Mouse (Mus musculus): ENCODE results near the gene Iqgap3. TPM values are rescaled to one million over a fixed set of nuclear protein-coding genes. Genes with fewer than 3 reads are reported as not detected.

Iqgap3 gene
- polyA plus RNA-seq, 1 experiment: 0.11 TPM

DNA sequence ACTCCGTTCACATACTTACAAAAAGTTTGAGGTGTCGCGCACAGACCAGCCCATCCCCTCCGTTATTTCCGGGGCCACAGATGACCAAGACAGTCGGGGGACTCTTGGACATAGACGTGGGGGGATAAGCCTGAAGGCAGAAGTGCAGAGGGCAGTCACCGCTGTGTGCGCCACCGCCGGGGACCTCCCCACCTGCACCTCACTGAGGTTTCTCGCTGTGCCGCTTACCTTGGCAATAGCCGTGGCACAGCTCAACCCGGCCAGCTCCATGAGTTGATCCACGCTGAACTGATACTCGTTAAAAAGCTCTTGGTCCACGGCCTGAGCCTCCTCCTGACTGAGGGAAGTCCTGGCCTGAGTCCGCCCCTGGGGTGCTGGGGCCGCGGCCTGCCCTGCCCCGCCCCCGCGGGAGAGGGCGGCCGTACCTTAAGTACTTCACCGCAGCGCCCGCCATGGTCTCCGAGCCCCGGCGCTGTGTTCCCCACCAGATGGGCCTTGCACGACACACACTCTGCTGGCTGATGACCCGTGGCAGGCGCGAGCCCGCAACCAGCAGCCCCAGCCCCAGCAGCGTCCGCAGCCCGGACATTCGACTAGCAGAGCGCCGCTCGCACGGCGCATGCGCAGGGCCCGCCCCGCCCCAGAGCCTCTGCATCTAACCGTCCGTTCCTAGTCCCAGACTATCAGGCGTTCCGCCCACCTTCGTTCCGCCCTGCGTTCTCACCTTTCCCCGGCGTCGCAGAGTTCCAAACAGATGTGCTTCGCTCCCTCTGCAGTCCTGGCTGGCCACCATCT, 23.7 kb upstream of the Iqgap3 start, which contains the start of gene Naxe:
Gene Naxe (minus strand): TSS at position 594 of the 795 bp plus-strand sequence.
- under 1% methylated on average over 60 of the region's 60 CpGs for WGBS
- H3K4me1 ChIP-seq (ENCODE audit: control insufficient read depth, insufficient read depth, low read length): peaks cover 5% of the 10 kb centered on the region; the same call in 1 of the 2 replicates
- peak within 1 kb of the TSS; percentile 58; the same call in 1 of the 2 replicates for H3K27ac ChIP-seq (ENCODE audit: insufficient read depth, low read length)
- TF ChIP-seq CTCF (IDR thresholded peaks at IDR 0.05; ENCODE audit: borderline replicate concordance, insufficient read depth, low read depth, low read length) (no peak), POLR2A (IDR thresholded peaks at IDR 0.05; ENCODE audit: borderline replicate concordance, insufficient read depth, low read length) (peak; percentile 95)
- no peaks in the 10 kb centered on the region for H3K27me3 ChIP-seq (ENCODE audit: control insufficient read depth, insufficient read depth, low read length)
- peak; percentile 85 to 89 for DNase-seq
- H3K4me3 ChIP-seq (replicated peaks; ENCODE audit: insufficient read depth, low read depth, low read length): peak within 1 kb of the TSS; percentile 63

DNA sequence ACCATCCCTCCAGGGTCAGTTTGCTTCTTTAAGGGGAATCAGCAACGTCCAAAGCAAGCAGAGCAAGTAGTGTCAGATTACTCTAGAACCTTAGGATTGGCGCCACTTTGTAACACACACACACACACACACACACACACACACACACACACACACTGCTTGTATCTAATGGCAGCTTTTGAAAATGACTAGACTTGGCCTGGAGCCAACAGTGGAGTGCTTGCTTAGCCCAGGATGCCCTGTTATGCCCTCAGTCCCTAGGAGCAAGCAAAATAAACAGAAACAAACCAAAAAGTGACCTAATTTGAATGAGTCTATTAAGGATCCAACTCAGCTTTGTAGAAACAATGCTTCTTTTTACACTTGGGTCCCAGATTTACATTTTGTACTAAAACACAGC, 13.4 kb upstream of the Iqgap3 start:
- Histone ChIP-seq H3K27me3 (ENCODE audit: control insufficient read depth, insufficient read depth, low read length) (no peaks in the 10 kb centered on the region), H3K4me1 (ENCODE audit: control insufficient read depth, insufficient read depth, low read length) (no peaks in the 10 kb centered on the region; the same call in 1 of the 2 replicates), H3K4me3 (replicated peaks; ENCODE audit: insufficient read depth, low read depth, low read length) (no peak overlapping the region), H3K27ac (ENCODE audit: insufficient read depth, low read length) (no peak overlapping the region)
- TF ChIP-seq POLR2A (IDR thresholded peaks at IDR 0.05; ENCODE audit: borderline replicate concordance, insufficient read depth, low read length): no peak
- WGBS: 34% methylated on average over 2 of the region's 2 CpGs
- DNase-seq: no peak

DNA sequence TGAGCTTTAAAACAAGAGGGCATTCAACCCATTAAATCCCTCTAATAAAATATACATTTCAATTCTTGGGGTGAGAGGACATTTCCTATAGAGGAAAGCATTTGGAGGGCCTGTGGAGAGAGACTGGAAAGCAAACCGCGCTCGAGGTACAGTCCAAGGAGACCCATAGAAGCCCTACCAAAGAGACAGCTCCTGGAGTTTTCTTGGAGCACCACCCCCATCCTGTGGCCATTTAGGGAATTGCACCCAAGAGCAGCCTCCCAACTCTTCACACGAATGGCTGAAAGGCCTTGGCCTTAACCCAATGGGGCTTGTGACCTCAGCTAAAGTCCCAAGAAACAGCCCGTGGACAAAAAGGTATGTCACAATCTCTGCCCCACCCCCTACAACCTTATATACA, 10.0 kb upstream of the Iqgap3 start:
- peaks cover 16% of the 10 kb centered on the region for H3K4me1 ChIP-seq (ENCODE audit: control insufficient read depth, insufficient read depth, low read length)
- DNase-seq: peak; percentile 79 to 91
- WGBS: under 1% methylated on average over 5 of the region's 5 CpGs
- TF ChIP-seq POLR2A (IDR thresholded peaks at IDR 0.05; ENCODE audit: borderline replicate concordance, insufficient read depth, low read length) (no peak), CTCF (IDR thresholded peaks at IDR 0.05; ENCODE audit: borderline replicate concordance, insufficient read depth, low read depth, low read length) (peak; percentile 95)
- no peak overlapping the region for H3K27ac ChIP-seq (ENCODE audit: insufficient read depth, low read length)
- H3K4me3 ChIP-seq (replicated peaks; ENCODE audit: insufficient read depth, low read depth, low read length): no peak overlapping the region
- no peaks in the 10 kb centered on the region for H3K27me3 ChIP-seq (ENCODE audit: control insufficient read depth, insufficient read depth, low read length)

DNA sequence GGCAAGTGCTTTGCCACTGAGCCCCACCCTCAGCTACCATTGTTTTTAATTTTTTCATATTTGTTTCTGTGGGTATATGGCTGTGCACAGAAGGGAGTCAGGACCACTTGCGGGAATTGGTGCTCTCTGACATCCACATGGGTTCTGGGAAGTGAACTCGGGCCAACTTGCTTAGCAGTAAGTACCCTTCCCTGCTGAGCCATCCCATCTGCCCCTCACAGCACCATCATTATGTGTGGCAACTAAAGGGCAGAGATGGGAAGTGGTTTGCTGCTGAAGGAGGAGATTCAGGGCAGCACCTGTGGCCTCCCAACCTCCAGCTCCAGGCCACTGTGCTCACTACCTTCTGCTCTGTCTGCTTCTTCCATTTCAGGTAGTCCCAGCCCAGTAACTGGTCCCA, 8.1 kb upstream of the Iqgap3 start:
- Histone ChIP-seq H3K4me3 (replicated peaks; ENCODE audit: insufficient read depth, low read depth, low read length) (no peak overlapping the region), H3K4me1 (ENCODE audit: control insufficient read depth, insufficient read depth, low read length) (peaks cover 16% of the 10 kb centered on the region), H3K27ac (ENCODE audit: insufficient read depth, low read length) (no peak overlapping the region), H3K27me3 (ENCODE audit: control insufficient read depth, insufficient read depth, low read length) (no peaks in the 10 kb centered on the region)
- TF ChIP-seq POLR2A (IDR thresholded peaks at IDR 0.05; ENCODE audit: borderline replicate concordance, insufficient read depth, low read length) (no peak), CTCF (IDR thresholded peaks at IDR 0.05; ENCODE audit: borderline replicate concordance, insufficient read depth, low read depth, low read length) (no peak)
- WGBS: 11% methylated on average over 2 of the region's 2 CpGs
- peak in 1 of 2 experiments; percentile 29 for DNase-seq

DNA sequence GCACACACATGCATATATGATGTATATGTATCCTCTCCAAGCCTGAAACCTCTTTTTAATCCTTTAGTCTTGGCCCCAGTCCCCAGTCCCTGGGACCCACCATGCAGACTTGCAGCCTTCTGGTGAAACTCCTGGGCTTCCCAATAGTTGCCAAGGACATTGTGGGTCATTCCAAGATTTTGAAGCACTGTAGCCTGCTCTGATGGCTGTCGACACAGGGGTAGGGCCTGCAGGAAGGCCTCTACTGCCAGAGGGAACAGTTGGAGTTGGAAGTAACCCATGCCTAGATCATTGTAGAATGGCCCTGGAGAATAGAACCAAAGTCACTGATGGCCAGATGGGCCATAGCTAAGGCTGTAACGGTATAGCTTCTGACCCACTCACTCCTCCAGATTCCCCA, 7.4 kb upstream of the Iqgap3 start:
- WGBS: 12% methylated on average over 2 of the region's 2 CpGs
- H3K4me1 ChIP-seq (ENCODE audit: control insufficient read depth, insufficient read depth, low read length): peaks cover 16% of the 10 kb centered on the region
- H3K4me3 ChIP-seq (replicated peaks; ENCODE audit: insufficient read depth, low read depth, low read length): no peak overlapping the region
- no peaks in the 10 kb centered on the region for H3K27me3 ChIP-seq (ENCODE audit: control insufficient read depth, insufficient read depth, low read length)
- TF ChIP-seq CTCF (IDR thresholded peaks at IDR 0.05; ENCODE audit: borderline replicate concordance, insufficient read depth, low read depth, low read length) (no peak), POLR2A (IDR thresholded peaks at IDR 0.05; ENCODE audit: borderline replicate concordance, insufficient read depth, low read length) (no peak)
- H3K27ac ChIP-seq (ENCODE audit: insufficient read depth, low read length): no peak overlapping the region
- no peak for DNase-seq

DNA sequence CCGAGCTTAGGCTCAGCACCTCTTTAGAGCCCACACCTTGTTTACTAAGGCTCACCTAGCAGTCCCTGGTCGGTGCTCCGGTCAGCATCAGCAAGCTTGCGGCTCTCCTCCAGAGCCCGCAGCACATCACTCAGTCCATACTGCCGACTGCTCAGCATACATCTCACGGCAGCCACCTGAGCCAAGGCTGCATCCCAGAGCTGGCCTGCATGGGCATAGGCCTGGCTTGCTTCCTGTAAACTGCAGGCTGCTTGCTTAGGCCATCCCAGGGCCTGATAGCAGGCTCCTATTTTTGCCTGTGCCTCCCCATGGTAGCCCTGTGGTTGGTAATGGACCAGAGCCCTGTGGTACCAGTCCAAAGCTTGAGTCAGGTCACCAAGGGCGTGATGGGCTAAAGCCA, 7.0 kb upstream of the Iqgap3 start:
- Histone ChIP-seq H3K27me3 (ENCODE audit: control insufficient read depth, insufficient read depth, low read length) (no peaks in the 10 kb centered on the region), H3K27ac (ENCODE audit: insufficient read depth, low read length) (no peak overlapping the region), H3K4me1 (ENCODE audit: control insufficient read depth, insufficient read depth, low read length) (peaks cover 16% of the 10 kb centered on the region), H3K4me3 (replicated peaks; ENCODE audit: insufficient read depth, low read depth, low read length) (no peak overlapping the region)
- no peak for DNase-seq
- WGBS: 44% methylated on average over 8 of the region's 8 CpGs
- TF ChIP-seq POLR2A (IDR thresholded peaks at IDR 0.05; ENCODE audit: borderline replicate concordance, insufficient read depth, low read length) (no peak), CTCF (IDR thresholded peaks at IDR 0.05; ENCODE audit: borderline replicate concordance, insufficient read depth, low read depth, low read length) (no peak)

DNA sequence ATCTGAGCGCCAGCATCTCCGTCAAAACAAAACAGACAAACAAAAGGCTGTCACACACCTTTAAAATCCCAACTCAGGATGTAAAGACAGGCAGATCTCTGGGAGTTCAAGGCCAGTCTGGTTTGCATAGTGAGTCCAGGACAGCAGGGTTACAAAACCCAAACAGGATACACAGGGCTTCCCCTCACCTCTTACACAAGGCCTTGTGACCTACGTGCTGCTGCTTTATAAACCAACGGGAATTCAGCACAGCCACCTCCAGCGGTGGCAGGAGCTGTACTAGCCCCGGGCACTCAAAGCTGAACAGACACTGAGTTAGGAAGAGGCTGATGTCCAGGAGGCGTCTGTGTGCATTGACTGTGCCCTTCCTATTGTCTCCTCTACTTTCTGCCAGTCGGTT, 4.3 kb upstream of the Iqgap3 start:
- TF ChIP-seq POLR2A (IDR thresholded peaks at IDR 0.05; ENCODE audit: borderline replicate concordance, insufficient read depth, low read length): no peak
- no peak for TF ChIP-seq CTCF (IDR thresholded peaks at IDR 0.05; ENCODE audit: borderline replicate concordance, insufficient read depth, low read depth, low read length)
- WGBS: 52% methylated on average over 8 of the region's 8 CpGs
- Histone ChIP-seq H3K4me1 (ENCODE audit: control insufficient read depth, insufficient read depth, low read length) (peaks cover 16% of the 10 kb centered on the region), H3K27me3 (ENCODE audit: control insufficient read depth, insufficient read depth, low read length) (no peaks in the 10 kb centered on the region), H3K27ac (ENCODE audit: insufficient read depth, low read length) (no peak overlapping the region), H3K4me3 (replicated peaks; ENCODE audit: insufficient read depth, low read depth, low read length) (no peak overlapping the region)
- no peak for DNase-seq

DNA sequence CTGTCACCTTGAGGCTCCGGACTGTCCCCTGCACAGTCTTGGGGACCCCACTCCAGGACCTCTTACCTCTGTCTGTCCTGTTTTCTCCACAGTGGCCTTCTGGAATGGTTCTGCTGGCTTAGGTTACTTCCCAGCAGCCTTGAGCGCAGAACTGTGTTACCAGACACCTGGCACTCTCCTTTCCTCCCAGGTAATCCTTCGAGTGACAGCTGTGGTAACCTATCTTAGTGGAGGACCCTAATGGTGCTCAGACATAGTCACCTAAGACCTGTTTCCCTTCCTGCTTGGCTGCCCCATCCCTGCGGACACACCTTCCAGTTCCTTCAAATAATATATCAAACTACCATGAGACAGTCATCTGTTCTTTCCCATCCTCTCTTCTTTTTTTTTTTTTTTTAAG, 3.6 kb upstream of the Iqgap3 start, which contains the start of gene Ttc24:
Gene Ttc24 (minus strand): TSS at position 101 of the 400 bp plus-strand sequence.
- no peak for DNase-seq
- Histone ChIP-seq H3K27ac (ENCODE audit: insufficient read depth, low read length) (no peak within 1 kb of the TSS), H3K4me3 (replicated peaks; ENCODE audit: insufficient read depth, low read depth, low read length) (no peak within 1 kb of the TSS), H3K4me1 (ENCODE audit: control insufficient read depth, insufficient read depth, low read length) (peaks cover 16% of the 10 kb centered on the region), H3K27me3 (ENCODE audit: control insufficient read depth, insufficient read depth, low read length) (no peaks in the 10 kb centered on the region)
- 74% methylated on average over 4 of the region's 4 CpGs for WGBS
- TF ChIP-seq POLR2A (IDR thresholded peaks at IDR 0.05; ENCODE audit: borderline replicate concordance, insufficient read depth, low read length) (no peak), CTCF (IDR thresholded peaks at IDR 0.05; ENCODE audit: borderline replicate concordance, insufficient read depth, low read depth, low read length) (no peak)

Measured in cerebellum, adult 2 months (tissue).